Mouse (Mus musculus): Measurements from ENCODE around the gene Klf9. TPM values are rescaled to one million over a fixed set of nuclear protein-coding genes. Genes with fewer than 3 reads are reported as not detected.

Gene Klf9
- polyA plus RNA-seq, 2 experiments, result 2.1 TPM

- no peaks in the 10 kb centered on the region for H3K36me3 ChIP-seq (ENCODE audit: control insufficient read depth, insufficient read depth, low read length)
- H3K9ac ChIP-seq (ENCODE audit: low read depth, low read length, severe bottlenecking), result peak overlapping the region; percentile 45
- H3K9me3 ChIP-seq (ENCODE audit: control insufficient read depth, low read length), result no peaks in the 10 kb centered on the region
- peak overlapping the region; percentile 90 for H3K4me2 ChIP-seq (replicated peaks; ENCODE audit: low read depth, low read length, severe bottlenecking)
- ATAC-seq (ENCODE audit: low FRiP score, low read depth) (peak; percentile 31), DNase-seq (ENCODE audit: low spot score) (peak; percentile 78)
- H3K4me1 ChIP-seq (ENCODE audit: control insufficient read depth, insufficient read depth, low read length), result peaks cover 28% of the 10 kb centered on the region
- under 1% methylated on average over 53 of the region's 55 CpGs for WGBS
- peak overlapping the region; percentile 39 for H3K4me3 ChIP-seq (replicated peaks; ENCODE audit: low read length)
- H3K27ac ChIP-seq (replicated peaks; ENCODE audit: low read depth, low read length), result no peak overlapping the region
- H3K27me3 ChIP-seq (ENCODE audit: control insufficient read depth, insufficient read depth, low read length), result peaks cover 25% of the 10 kb centered on the region
- no peak for TF ChIP-seq POLR2A (IDR thresholded peaks at IDR 0.05; ENCODE audit: borderline replicate concordance, extremely low read depth, insufficient read depth, insufficient read length)
Observed at GRCm38 (mm10) chr19:23135349-23136201, 5.5 kb upstream of the Klf9 start.

- 1% methylated on average over 27 of the region's 27 CpGs for WGBS
- peaks cover 25% of the 10 kb centered on the region for H3K27me3 ChIP-seq (ENCODE audit: control insufficient read depth, insufficient read depth, low read length)
- H3K4me3 ChIP-seq (replicated peaks; ENCODE audit: low read length), result peak overlapping the region; percentile 39
- no peak for TF ChIP-seq POLR2A (IDR thresholded peaks at IDR 0.05; ENCODE audit: borderline replicate concordance, extremely low read depth, insufficient read depth, insufficient read length)
- H3K4me1 ChIP-seq (ENCODE audit: control insufficient read depth, insufficient read depth, low read length), result peaks cover 28% of the 10 kb centered on the region
- no peaks in the 10 kb centered on the region for H3K36me3 ChIP-seq (ENCODE audit: control insufficient read depth, insufficient read depth, low read length)
- peak overlapping the region; percentile 90 for H3K4me2 ChIP-seq (replicated peaks; ENCODE audit: low read depth, low read length, severe bottlenecking)
- ATAC-seq (ENCODE audit: low FRiP score, low read depth) (no peak), DNase-seq (ENCODE audit: low spot score) (no peak)
- H3K9ac ChIP-seq (ENCODE audit: low read depth, low read length, severe bottlenecking), result peak overlapping the region; percentile 45
- H3K27ac ChIP-seq (replicated peaks; ENCODE audit: low read depth, low read length), result no peak overlapping the region
- no peaks in the 10 kb centered on the region for H3K9me3 ChIP-seq (ENCODE audit: control insufficient read depth, low read length)
Observed at GRCm38 (mm10) chr19:23136202-23136850, 4.7 kb upstream of the Klf9 start.

- Histone ChIP-seq H3K4me1 (ENCODE audit: control insufficient read depth, insufficient read depth, low read length) (peaks cover 33% of the 10 kb centered on the region), H3K4me2 (replicated peaks; ENCODE audit: low read depth, low read length, severe bottlenecking) (no peak overlapping the region), H3K9ac (ENCODE audit: low read depth, low read length, severe bottlenecking) (no peak overlapping the region), H3K9me3 (ENCODE audit: control insufficient read depth, low read length) (no peaks in the 10 kb centered on the region), H3K27ac (replicated peaks; ENCODE audit: low read depth, low read length) (no peak overlapping the region), H3K36me3 (ENCODE audit: control insufficient read depth, insufficient read depth, low read length) (no peaks in the 10 kb centered on the region), H3K27me3 (ENCODE audit: control insufficient read depth, insufficient read depth, low read length) (peaks cover 25% of the 10 kb centered on the region), H3K4me3 (replicated peaks; ENCODE audit: low read length) (no peak overlapping the region)
- ATAC-seq (ENCODE audit: low FRiP score, low read depth) (no peak), DNase-seq (ENCODE audit: low spot score) (no peak)
- no peak for TF ChIP-seq POLR2A (IDR thresholded peaks at IDR 0.05; ENCODE audit: borderline replicate concordance, extremely low read depth, insufficient read depth, insufficient read length)
- 51% methylated on average over 2 of the region's 2 CpGs for WGBS
Observed at GRCm38 (mm10) chr19:23137295-23137694, 3.7 kb upstream of the Klf9 start.

- ATAC-seq (ENCODE audit: low FRiP score, low read depth), result no peak
- Histone ChIP-seq H3K27ac (replicated peaks; ENCODE audit: low read depth, low read length) (no peak overlapping the region), H3K9ac (ENCODE audit: low read depth, low read length, severe bottlenecking) (no peak overlapping the region; the same call in 1 of the 2 replicates)
Observed at GRCm38 (mm10) chr19:23139756-23140470, 1.1 kb upstream of the Klf9 start.

More at GRCm38 (mm10) chr19:23139756-23140470, 1.1 kb upstream of the Klf9 start:
- Histone ChIP-seq H3K27me3 (ENCODE audit: control insufficient read depth, insufficient read depth, low read length) (peaks cover 24% of the 10 kb centered on the region), H3K9me3 (ENCODE audit: control insufficient read depth, low read length) (no peaks in the 10 kb centered on the region), H3K36me3 (ENCODE audit: control insufficient read depth, insufficient read depth, low read length) (no peaks in the 10 kb centered on the region), H3K4me2 (replicated peaks; ENCODE audit: low read depth, low read length, severe bottlenecking) (peak overlapping the region; percentile 95), H3K4me3 (replicated peaks; ENCODE audit: low read length) (peak overlapping the region; percentile 62), H3K4me1 (ENCODE audit: control insufficient read depth, insufficient read depth, low read length) (peaks cover 31% of the 10 kb centered on the region)
- WGBS, result 45% methylated on average over 12 of the region's 12 CpGs
- no peak for TF ChIP-seq POLR2A (IDR thresholded peaks at IDR 0.05; ENCODE audit: borderline replicate concordance, extremely low read depth, insufficient read depth, insufficient read length)
- no peak for DNase-seq (ENCODE audit: low spot score)

Data from limb, embryonic 14.5 days (tissue).